Mouse (Mus musculus) megakaryocyte-erythroid progenitor cell, adult 5-6 weeks (primary cell): ENCODE data around the gene Gstm6. TPM values are rescaled to one million over a fixed set of nuclear protein-coding genes. Genes with fewer than 3 reads are reported as not detected.
"Not testable (repeated sequence)": the region's sequence is repeated elsewhere in the genome, so short reads cannot be mapped to it uniquely, and the experiment has no call there.

Source experiments
- ATAC-seq: replicated peaks from 2 replicates; pipeline ENCODE4 v1.8.0; 2016; ENCODE audit warnings: mild to moderate bottlenecking, inconsistent platforms; ENCODE audit not compliant: severe bottlenecking, poor library complexity, low FRiP score, low TSS enrichment
- total RNA-seq, 2 experiments: library from RNA; stranded (forward) in 1 of 2; stranded (reverse) in 1 of 2; fragments of 200-1000, 215-1000 nt in 1 of 2; fragments of >200 nt in 1 of 2; fragmentation: Nextera tagmentation in 1 of 2; gene quantifications; 2 replicates each; pipeline ENCODE4 v1.2.3; 2014 to 2017

Gene Gstm6
- total RNA-seq, 2 experiments from 2014 or later, result not detected

DNA sequence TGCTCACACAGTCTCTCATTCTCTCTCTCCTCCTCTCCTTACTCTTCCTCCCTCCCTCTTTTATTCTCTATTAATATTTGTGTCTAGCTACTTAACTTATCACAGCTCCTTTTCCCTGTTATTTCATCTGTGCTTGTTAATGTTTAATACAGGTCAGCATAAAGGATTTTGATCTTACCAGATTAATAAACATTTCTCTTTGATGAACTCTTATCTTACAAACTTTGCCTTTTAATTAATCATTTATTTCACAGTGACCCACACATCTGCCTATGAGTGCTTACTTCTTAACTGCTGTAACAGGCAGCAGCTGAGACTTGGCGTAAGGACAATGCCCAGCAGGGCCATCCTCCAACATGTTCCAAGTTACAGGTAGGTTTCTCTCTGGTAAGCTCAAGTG lies 5.9 kb upstream of the Gstm6 start:
- ATAC-seq, result not testable (repeated sequence)

DNA sequence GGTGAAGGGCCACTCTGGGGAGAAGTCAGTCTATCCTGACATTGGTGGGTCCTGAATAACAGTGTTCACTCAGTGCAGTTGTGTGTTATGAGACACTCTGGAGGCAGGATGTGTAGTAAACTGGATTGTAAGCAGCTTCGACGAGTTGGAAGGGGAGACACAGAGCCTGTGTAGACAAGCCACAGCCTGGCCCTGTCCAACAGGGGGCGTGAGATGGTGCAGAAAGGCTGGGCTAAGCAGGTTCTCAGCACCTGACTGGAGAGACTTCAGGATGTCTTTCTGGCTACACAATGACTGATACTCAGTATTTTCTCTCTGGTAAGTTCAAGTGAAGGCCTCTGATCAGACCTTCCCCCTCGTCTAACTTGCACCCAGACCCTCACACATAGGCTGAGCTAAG lies 2.2 kb upstream of the Gstm6 start:
- no peak for ATAC-seq

DNA sequence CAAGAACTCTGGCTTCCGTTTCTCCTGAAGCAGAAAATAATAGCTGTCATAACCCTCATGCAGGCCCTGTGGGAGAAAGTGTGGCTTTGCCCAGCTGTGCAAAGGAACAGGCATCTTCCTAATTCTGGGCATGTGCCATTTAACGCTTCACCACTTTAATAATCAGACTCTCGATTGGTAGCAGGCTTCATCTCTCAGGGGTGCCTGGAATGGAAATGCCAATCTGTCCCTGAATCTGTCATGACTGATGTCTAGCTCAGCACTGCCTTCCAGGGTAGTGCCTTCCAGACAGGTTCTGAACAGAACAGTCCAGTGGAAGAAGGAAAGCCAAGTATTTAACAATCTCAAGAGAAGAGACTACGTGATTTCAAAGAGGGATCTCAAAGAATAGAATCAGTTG lies 2.3 kb downstream of the Gstm6 start:
- no peak for ATAC-seq

DNA sequence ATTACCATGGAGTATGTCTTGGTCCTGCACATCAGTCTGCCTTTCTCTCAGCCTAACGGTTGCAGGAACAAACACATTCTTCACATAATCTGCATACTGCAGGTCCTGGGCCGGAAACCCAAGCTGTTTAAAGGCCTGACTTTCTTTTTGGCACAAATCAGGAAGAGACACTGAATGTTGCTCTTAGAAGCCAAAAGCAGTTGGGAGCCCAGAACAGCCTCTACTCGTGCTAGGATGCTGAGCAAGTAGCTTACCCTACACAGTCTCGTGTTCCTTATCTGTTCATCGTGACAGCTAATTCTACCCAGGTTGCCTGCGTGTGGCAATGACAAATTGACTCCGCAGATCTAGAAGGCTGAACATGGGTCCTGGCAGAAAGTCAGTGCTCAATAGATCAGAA lies 3.0 kb downstream of the Gstm6 start:
- ATAC-seq, result no peak

DNA sequence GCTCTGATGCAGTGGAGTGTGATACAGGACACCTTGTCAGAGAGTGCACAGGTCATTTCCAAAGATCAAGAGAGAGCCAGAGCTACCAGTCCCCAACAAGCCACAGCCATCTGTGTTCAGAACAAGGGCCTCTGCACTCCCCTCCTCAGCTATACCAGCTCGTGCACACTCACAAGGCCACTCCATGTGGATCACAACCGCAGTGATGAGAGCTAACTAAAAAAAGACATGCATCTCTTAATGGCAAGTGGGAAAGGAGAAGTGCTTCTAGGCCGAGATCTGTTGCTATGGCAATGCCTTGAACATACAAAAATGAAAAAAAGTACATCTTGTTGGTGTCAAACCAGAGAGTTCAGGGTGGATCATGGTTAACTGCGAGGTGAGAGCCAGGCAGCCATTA lies 3.7 kb downstream of the Gstm6 start:
- 0 out of 2 replicates have a peak, but pooled peaks have one; percentile 10 for ATAC-seq

DNA sequence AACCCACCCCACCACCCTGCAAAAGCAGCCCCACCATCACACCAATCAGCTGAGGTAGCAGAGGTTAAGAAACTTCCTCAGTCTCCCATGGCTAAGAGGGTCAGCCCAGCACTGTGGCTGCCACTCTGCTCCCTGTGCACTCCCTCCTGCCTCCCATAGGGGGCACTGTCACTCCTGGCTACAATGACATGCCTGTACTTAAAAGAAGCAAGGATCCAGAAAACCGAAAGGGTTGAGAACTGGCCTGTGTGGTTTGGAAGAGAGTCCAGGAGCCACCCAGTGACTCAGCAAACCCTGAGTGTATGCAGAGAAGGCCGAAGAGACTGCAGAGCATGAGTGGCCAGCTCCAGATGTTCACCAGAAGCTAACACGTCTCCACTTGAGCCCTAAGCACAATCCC lies 4.1 kb downstream of the Gstm6 start:
- peak; percentile 71 for ATAC-seq

DNA sequence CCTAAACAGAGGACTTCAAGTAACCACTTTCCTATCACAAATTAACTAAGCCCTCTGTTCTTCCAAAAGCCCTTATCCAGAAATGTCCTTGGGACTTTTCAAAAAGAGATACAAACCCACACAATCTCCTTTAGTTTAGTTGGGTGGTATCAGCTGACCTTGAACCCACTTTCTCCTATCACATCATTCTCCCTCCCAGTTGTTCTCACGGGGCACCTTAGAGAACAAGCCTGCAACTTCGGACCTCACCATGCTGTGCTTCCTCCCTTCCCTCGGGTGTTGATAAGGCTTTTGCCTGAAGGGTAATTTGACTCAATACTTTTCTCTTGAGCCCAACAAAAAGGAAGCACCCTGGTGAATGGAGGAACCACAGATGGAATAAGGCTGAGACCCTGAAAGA lies 7.7 kb downstream of the Gstm6 start:
- no peak for ATAC-seq

DNA sequence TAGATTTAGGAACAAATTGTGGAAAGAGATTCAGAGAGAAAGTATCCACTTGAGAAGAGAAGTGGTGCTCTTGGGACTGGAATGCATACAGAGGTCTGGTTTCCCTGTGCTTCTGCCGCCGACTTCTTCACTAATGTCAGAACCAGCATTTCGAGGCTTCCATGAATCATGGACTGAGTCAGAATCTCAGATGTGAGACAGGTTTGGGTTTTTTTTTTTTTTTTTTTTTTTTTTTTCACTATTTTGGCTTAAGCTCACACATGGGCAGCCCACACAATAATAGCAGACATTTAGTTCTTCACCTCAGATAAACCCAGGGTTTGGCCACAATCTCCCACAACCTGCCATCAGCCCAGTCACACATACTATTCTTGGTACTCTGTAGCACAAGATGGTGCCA lies 8.3 kb downstream of the Gstm6 start:
- no peak for ATAC-seq

DNA sequence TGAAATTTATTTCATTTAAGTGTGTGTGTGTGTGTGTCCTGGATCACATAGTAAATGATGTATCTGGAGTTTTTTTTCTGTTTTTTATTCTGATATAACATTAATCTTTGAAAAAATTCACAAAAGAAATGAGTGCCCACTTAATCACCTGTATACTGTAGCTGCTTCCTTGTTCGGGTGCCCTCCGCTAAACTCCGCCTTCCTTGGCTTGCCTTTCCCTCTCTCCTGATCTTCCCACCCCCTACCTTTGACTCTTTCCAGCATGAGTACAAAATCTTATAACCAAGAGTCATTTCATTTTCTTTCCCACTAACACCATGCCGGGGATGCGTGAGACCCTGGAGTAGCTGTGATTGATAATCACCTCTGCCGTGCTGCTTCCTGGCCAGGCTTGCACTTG lies 11.4 kb downstream of the Gstm6 start:
- ATAC-seq, result no peak

DNA sequence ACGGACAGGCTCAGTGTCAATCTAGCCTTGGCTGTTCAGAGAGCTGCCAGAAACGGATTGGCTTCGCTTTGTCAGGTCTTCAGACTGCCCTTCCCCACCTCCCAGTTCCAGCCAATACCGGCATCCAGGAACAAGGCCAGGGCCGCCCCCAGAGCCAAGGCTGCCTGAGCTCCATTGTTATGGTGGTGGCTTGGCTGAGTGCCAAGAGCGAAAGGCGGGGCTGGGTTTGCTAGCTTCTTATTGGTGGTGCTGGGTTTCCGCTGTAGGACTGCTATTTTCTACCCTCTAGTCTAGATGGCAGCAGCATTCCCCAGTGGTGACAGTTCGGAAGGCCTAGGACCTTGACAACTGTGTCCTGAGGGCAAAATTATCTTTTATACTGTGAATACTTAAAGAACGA lies 11.9 kb downstream of the Gstm6 start, which contains the start of gene Gstm7:
Gene Gstm7, minus strand, starts transcription at position 148 of the 400 bp plus-strand sequence.
- peak; percentile 95 for ATAC-seq

DNA sequence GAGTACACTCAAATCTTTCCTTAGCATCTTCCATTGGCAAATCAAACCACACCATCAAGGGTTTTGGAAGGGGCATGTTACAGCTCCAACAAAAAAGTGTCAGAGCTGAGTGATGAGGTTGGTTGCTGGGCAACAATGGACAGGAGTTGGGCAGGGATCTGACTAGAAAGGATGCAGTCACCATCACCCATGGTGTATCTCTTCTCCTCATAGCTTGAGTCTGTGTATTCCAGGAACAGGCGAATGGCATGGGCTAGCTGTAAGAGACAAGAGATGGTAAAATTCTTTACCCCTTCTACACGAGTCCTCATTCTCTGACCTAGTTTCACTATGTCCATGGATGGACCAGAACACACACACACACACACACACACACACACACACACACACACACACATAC lies 12.4 kb downstream of the Gstm6 start:
- no peak for ATAC-seq

DNA sequence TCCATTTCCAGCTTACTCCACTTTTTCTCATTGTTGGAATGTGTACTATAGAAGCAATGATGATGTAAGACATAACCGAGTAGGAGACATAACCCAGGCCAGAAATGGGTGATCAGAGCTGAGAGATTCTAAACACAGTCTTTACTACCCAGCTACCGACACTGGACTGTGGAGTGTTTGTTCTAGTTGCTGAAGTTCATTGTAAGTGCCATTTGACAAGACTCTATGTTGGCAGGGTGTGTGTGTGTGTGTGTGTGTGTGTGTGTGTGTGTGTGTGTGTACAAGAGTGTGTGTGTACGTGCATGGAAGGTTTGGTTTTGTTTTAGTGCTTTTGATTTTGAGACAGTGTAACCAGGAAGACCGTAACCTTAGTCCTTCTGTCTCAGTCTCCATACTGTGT lies 13.8 kb downstream of the Gstm6 start:
- no peak for ATAC-seq

DNA sequence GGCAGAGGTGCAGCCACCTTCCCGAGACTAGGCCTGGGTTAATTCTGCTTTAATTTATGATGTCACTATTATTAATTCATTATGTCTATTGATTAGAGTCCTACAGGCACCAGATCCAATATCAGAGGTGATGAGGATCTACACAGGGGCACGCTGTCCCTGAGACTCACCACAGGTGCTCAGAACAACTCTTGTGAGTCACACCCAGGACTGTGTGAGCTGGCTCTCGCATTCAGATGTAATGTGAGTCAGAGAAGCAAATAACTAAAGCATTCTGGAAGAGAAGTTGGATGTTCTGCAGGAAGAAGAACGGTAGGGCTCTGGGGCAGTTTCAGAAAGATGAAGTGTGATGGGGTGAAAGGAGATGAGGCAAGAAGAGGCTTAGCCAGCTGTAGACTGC lies 14.3 kb downstream of the Gstm6 start:
- ATAC-seq, result no peak

DNA sequence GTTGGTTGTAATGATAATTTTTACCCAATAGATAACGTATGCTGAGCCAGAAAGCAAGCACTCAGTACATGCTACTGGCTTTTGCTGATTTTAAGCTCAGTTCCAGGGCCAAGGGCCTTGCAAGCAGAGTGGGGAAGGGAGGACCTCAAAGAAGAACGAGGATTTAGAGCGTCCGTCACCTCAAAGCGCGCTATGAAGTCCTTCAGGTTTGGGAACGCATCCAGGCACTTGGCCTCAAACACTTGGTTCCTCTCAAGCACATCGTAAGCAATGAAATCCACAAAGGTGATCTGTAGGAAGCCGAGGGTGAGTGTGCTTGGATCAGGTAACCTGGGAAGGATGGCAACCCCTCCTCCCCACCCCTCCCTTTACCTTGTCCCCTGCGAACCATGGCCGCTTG lies 14.9 kb downstream of the Gstm6 start:
- no peak for ATAC-seq

DNA sequence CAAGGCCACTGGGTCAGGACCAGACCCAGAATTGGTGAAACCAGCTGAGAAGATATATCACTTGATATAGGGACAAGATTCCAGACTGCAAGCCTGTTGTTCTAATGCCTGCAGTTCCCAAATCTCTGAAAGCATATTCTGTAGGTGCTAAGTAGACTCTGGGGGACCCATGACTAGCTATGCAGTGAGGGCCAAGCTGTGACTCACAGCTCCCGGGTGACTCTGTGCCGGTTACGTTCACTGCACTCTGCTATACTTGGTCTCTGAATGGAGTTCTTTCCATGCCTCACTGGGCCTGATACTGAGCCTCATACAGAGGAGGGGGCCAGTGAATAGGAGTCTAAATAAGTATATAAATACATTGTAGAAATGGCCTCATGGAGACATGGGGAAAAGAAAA lies 15.7 kb downstream of the Gstm6 start:
- ATAC-seq, result no peak

DNA sequence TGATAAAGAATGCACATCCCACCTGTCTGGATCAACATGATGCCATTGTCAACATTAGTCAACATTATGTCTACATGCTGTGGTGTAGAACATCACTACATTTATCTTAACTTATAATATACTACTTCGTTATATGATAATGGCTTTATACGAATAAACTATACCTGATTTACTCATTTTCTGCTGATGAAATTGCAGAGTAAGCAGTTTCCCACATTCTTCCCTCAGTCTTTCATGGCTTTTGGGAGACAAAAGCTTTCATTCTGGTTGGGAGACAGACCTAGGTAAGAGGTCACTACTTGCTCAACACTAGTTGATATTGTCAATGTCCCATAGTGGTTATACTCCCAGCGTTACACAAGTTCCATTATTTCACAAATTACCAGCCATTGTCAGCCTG lies 18.2 kb downstream of the Gstm6 start:
- ATAC-seq, result no peak

DNA sequence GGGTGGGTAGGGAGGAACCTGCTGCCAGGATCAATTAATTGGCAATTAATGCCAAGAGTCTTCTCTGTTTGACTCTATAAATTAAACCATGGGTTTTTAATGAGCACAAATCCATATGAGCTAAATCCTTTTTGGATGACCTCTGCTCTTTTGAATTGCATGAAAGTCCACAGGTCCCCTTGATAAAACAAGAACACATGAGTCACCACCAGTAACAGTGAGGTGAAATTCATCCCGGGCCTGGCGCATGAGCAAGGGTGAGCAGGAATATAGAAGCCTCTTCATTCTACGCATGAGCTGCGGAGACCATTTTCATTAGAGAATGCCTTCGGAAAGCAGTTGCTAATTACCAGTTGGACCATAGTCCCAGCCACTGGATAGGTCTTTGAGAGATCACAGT lies 23.2 kb downstream of the Gstm6 start:
- no peak for ATAC-seq

DNA sequence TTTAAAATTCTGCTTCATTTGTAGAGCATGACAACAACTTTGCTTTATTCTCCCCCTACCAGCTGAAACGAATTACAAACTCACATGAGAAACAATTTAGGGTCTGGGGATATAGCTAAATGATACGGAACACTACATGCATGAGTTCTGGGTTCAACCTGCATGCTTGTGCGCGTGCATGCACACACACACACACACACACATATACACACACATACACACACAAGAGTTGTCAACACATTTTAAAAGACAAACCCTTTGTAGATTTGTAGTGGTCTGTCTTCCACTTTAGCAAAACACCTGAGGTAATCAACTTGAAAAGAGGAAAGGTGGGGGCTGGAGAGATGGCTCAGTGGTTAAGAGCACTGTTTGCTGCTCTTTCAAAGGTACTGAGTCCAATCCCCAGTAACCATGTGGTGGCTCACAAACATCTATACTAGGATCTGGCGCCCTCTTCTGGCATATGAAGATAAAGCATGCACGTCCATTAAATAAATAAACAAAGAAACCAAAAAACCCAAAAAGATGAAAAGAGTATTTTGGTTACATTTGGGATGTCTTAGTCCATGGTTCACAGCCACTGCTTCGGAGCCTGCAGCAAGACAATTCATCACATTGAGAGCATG lies 25.7 kb downstream of the Gstm6 start:
- ATAC-seq, result peak; percentile 78

DNA sequence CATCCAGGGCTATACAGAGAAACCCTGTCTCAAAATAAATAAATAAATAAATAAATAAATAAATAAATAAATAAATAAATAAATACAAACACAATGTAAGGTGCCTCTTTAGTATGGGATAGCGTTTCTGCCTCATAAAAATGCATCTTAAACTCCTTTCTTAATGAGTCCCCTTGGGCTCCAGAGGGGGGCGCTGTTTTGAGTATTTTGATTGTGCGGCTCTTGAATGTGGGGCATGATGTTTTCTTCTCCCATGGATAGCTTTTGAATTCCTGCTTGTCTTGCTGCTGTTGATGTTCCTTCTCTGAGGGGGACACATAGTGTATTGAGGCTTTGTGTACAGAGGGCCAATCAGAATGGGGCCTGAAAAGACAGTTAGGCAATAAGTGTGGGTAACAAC lies 26.5 kb downstream of the Gstm6 start:
- peak; percentile 57; the same call in 1 of the 2 replicates for ATAC-seq

DNA sequence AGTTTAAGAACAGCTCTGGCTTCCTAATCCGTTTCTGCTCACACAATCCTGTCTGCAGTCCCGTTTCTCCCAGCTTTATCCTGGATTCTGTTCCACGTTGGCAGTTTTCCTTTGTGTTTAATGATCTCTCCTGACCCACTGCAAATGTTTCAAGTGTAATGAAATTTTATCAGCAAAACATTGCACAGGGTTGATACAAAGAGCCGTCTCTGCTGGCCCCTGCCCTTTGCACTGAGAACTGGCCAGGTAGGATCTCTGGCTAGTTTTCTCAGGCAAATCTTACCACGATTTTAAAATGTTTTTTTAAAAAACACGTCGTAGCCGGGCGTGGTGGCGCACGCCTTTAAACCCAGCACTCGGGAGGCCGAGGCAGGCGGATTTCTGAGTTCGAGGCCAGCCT lies 26.9 kb downstream of the Gstm6 start:
- ATAC-seq, result no peak

DNA sequence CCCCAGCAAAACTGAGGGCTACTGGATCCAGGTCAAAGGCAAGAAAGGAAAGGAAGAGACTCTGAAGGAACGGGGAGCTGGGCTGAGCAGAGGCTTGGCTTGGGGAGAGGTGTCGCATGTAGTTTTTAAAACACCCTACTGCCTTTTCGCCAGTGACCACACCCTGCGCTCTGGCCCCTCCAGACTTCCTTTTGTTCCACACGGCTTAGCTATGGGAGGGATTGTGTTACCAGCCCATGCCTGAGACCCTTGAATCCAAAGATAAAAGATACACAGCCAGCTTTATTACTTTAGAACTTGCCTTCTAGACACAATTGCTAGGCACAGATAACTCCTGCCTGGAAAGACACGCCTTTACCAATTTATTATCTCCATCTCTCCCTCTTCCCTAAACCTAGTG lies 37.6 kb downstream of the Gstm6 start:
- peak; percentile 45 for ATAC-seq
